Mouse (Mus musculus) adrenal gland (tissue): ENCODE results near the gene Cntnap1.

Source experiments
- intact Hi-C: fragments of 180-260 bp; cut with DNase I; formaldehyde crosslinking; loops from one replicate; pipeline ENCODE4 v1.15.1; 2025

Cntnap1 gene

DNA sequence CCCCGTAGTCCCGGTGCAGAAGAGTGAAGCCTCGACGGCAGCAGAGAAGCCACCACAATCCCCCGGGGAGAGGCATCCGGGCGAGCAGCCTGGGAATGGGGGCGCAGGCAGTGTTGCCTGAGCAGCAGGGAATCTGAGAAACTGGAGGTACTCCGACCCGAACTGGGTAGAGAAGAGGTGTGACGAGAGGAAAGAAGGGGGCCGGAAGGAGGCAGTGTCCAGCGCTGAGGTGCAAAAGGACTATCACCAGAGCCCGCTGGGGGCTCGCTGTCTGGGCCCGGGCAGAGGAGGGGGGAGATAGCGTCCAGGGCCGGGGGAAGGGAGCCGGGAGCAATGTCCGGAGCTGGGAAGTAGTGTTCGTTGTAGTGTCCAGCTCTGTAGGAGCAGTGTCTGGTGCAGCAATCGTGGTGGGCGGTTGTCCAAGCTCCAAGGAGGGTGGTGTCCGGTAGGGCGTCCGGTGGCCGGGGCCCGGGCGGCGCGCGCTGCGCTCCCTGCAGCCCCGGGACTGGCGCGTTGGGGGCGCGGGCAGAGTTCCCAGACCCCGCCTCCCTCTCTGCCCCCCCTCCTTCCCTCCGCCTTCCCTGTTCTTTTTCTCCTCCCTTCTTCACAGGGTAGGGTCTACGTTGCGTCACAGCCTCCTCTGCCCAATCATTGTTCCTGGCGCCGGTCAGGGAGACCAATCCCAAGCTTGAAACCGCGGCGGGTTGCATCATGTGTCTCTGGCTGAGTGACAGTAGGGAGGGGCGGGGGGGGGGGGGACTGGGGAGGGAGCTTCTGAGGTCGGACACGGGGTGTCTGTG, 688 bp downstream of the Cntnap1 start, which contains the start of gene Plekhh3:
TSS of gene Plekhh3 (minus strand) at position 541 of the 800 bp plus-strand sequence.
- intact Hi-C loops, result loop anchor here (5.0 kb wide), 1 partner anchor 34 kb away; no protein-coding TSS in a partner anchor

GRCm38 (mm10) chr11:101171721-101172433, 1.6 kb downstream of the Cntnap1 start:
- intact Hi-C loops, result loop anchor here (5.0 kb wide), 1 partner anchor 35 kb away; no protein-coding TSS in a partner anchor

DNA sequence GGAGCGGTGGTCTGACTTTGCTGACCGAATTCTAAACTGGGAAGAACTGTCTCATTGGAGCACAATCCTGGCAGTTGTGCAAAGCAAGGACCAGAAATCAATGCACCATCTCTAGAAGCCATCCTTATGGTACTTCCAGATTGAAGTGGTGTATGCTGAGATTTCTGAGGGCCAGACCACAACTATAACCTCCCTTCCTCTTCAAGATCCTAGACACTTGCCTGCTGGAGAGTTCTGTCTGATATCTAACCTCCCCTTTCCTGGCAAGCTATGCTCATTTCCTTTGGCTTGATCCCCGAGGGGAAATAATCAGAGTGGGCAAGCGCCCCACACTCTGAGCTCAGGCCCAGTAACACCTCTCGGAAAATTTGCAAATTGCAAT, 2.1 kb downstream of the Cntnap1 start:
- intact Hi-C loops, result loop anchor here (5.0 kb wide), 1 partner anchor 35 kb away; no protein-coding TSS in a partner anchor

DNA sequence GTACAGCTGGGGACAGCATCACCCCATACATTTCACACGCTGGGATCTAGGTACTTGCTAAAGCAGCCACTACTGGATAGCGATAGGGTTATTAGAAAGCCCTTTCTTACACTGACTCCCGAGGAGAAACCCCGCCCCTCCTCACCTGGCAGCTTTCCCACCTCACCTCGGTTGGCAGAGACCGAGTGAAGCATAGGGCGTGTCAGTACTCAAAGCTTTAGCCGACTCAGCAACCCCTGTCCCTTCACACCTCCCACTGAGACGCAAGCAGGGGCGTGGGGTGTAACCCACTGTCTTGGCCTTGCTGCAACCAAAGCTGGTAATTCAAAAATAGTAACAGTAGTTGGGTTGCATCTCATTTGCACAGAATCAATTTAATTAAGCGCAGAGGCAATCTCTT, 2.8 kb downstream of the Cntnap1 start:
- intact Hi-C loops, result loop anchor here (5.0 kb wide), 1 partner anchor 36 kb away; no protein-coding TSS in a partner anchor

DNA sequence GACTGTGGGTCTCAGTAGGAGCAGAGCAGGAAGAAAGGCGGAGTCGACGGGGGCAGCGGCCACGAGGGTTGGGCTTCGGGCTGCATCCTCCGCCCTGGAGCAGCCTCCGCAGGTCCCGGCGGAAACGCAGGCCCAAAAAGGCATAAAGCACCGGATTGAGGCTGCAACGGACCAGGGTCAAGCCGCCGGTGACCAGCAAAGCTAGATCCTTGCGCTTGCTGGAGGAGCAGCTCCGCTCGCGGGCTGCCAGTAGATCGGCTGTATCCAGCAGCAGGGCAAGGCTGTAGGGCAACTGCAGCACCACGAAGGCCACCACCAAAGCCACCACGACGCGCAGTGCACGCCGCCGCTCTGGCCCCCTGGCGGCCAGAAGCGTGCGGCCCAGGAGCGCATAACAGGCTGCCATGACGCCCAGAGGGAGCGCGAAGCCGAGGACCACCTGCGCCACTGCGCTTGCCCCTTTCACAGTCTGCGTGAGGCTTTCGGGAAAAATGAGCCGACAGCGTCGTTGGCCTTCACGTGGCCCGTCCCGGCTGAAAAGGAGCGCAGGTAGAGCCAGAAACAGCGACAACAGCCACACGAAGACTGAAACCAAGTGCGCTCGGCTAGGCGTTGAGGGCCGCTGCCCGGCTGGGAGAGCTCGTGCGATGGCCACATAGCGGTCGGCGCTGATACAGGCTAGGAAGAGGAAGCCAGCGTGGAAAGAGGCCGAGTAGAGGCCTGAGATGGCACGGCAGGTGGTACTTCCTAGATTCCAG, 3.5 kb downstream of the Cntnap1 start:
- intact Hi-C loops, result loop anchor here (5.0 kb wide), 1 partner anchor 37 kb away; no protein-coding TSS in a partner anchor

DNA sequence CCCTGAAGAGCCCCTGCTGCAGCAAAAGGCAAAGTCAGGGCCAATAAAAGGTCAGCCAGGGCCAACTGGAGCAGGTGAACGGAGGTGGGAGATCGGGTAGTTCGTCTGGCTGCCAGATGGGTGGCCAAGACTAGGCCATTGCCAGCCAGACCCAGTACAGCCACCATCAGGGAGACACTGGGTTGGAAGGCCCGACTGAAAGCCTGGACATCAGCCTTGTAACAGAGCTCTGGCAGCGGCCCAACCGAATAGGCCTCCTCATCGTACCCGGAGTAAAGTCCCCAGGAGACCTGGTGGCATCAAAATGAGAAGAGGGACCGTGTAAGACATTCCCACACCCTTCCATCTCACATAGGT, 4.0 kb downstream of the Cntnap1 start:
- intact Hi-C loops, result loop anchor here (5.0 kb wide), 1 partner anchor 37 kb away; no protein-coding TSS in a partner anchor

DNA sequence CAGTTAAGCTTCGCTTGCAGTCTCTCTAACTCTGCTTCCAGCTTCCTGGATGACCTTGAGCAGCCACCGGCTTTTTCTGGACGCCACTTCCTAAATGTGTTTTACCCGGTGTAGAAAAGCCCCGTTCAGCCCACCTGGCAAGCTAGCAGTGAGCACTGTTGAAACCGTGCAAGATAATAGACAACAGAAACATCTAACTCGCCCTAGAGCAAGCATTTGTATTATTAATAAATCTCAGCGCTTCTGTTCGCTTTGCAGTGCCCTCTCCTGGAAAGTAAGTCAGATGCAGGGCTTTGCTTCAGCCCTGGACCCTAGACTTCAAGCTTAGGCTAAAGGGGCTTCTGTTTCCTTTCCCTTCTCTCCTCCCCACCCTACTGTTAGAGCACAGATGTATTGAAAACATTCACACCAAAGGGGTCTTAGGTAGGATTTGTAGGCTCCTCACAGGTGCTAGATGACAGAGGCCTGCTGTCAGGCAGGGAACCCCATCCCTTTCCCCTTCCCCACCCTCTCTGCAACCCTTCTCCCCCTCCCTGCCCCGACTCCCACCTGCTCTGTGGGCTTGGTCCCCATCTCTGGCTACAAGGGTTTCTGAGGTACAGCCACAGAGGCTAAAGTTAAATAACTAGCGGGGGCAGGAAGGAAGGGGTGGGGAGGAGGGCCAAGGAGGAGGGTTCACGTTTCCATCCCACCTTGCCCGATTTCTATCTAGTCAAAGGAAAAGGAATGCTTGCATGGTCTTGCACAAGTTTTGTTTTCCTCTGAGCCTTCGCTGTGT, 4.7 kb downstream of the Cntnap1 start, which contains the start of gene Ccr10:
TSS of gene Ccr10 (minus strand) at position 593 of the 778 bp plus-strand sequence.
- intact Hi-C loops, result loop anchor here (5.0 kb wide), 2 partner anchors 38 to 78 kb away; partner anchors contain the start of gene Psmc3ip

DNA sequence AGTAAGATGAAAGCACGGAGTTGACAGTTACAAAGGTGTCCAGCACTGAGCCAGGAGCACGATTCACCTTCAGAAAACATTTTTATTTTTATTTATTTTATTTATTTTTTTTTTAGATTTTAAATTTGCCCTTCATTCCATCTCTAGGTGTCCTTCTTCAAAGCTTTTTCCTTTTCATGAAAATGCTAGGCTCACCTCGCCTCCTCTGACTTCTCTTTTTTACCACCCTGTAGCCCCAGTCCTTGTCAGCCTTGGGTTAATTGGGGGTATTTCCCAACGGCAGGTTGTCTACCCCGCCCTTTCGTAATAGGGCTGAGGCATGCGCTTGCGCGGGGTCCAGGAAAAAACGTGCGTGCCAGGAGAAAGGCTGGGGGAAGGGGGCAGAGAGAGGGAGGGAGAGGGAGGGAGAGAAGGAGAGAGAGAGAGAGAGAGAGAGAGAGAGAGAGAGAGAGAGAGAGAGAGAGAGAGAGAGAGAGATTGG, 5.4 kb downstream of the Cntnap1 start:
- intact Hi-C loops, result loop anchor here (5.0 kb wide), 1 partner anchor 78 kb away; the partner anchor contains the start of gene Psmc3ip

- intact Hi-C loops, result loop anchor here (5.0 kb wide), 1 partner anchor 79 kb away; the partner anchor contains the start of gene Psmc3ip
Observed at GRCm38 (mm10) chr11:101176117-101176691, 5.9 kb downstream of the Cntnap1 start.

- intact Hi-C loops, result loop anchor here (5.0 kb wide), 1 partner anchor 80 kb away; the partner anchor contains the start of gene Psmc3ip
Observed at GRCm38 (mm10) chr11:101176933-101177773, 6.8 kb downstream of the Cntnap1 start.

GRCm38 (mm10) chr11:101178061-101179058, 8.0 kb downstream of the Cntnap1 start:
- intact Hi-C loops, result loop anchor here (5.0 kb wide), 1 partner anchor 81 kb away; the partner anchor contains the start of gene Psmc3ip

DNA sequence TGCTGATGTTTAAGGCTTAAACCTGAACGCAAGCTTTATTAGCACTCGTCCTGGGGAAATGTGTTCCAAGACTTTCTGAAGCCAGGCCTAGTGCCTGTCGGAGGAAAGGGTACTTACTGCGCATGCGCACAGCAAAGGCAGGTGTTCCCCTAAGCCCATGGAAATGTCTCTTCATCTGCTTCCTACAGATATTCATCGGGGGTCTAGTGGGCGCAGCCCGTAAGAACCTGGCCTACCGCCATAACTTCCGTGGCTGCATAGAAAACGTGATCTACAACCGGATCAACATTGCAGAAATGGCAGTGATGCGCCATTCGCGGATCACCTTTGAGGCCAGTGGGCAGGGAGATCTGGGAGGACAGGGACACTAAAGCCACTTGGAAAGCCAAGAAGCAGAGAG, 9.0 kb downstream of the Cntnap1 start:
- intact Hi-C loops, result loop anchor here (5.0 kb wide), 1 partner anchor 82 kb away; the partner anchor contains the start of gene Psmc3ip

- intact Hi-C loops, result loop anchor here (5.0 kb wide), 1 partner anchor 198 kb away; no protein-coding TSS in a partner anchor
Observed at GRCm38 (mm10) chr11:101180261-101180660, 9.9 kb downstream of the Cntnap1 start.

DNA sequence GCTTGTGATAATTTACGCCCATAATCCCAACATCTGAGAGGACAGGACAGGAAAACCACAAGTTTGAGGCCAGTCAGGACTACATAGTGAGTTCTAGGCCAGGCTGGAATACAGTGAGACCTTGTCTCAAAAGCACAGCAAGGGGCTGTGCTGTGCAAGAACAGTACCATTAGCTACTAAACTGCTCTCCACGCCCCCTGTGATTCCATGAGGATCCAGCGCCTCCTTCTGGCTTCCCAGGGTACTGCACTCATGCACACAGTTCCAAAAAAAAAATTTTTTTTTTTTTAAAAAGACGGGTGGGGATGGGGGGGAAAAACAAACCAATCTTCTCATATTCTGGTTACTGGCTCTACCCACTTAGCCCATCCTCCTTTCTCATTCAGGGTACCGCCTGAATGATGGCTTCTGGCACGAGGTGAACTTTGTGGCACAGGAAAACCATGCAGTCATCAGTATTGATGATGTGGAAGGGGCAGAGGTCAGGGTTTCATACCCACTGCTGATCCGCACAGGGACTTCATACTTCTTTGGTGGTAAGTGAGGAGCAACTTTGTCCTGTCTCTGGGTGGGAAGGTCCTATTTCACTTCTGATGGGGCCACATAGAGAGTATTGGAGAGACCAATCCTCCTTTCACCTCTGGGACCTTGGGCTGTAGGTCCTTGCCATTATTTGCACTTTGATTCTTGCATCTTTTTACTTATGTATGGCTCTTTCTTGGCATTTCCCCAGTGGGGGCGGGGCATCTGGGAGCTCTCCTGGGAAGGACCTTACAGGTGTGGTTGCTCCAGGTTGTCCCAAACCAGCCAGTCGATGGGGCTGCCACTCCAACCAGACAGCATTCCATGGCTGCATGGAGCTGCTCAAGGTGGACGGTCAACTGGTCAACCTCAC, 10.8 kb downstream of the Cntnap1 start:
- intact Hi-C loops, result loop anchor here (5.0 kb wide), 1 partner anchor 199 kb away; no protein-coding TSS in a partner anchor

DNA sequence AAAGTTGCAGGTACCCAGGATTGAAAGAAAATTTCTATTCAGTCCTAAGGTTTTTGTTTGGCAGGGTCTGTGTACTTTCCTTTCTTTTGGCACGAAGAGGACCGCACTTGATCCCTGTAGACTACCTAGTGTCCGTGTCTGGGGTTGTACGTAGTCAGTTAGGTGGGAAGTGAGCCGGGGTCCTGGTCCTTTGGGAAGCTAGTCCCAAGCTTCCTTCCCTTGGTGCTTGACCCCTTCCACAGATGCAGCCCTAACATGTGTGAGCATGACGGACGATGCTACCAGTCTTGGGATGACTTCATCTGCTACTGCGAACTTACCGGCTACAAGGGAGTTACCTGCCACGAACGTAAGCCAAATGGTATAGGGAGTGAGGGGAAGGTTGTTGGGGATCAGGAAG, 11.6 kb downstream of the Cntnap1 start:
- intact Hi-C loops, result loop anchor here (5.0 kb wide), 1 partner anchor 200 kb away; no protein-coding TSS in a partner anchor
